Mouse (Mus musculus): ENCODE results near the gene Olfr1274-ps. TPM values are rescaled to one million over a fixed set of nuclear protein-coding genes. Genes with fewer than 3 reads are reported as not detected.
"Not testable (repeated sequence)": the region's sequence is repeated elsewhere in the genome, so short reads cannot be mapped to it uniquely, and the experiment has no call there.

Olfr1274-ps gene
- polyA plus RNA-seq (2012; rRNA removed): not detected in 2 replicates

DNA sequence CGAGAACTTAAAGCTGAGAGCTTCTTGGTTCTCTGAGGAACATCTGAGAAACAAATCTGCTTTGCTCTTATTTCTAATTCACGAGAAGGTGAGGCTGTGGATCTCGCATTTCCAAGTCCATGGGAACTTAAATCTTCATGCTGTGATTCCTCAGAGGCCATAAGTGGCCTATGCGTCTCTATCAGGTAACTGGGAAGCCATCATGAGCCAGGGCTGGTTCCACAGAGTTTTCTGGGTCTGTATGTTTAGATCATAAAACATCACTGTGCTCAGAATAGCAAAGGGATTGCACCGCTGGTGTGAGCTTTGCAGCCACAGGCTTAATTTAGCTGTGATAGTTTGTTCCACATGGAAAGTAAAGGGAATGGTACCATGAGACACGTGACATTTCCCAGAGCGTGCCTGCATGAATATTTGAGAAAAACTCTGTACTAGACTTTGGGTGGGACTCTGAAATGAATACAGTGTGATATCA, at the start of gene Olfr1274-ps:
Gene Olfr1274-ps, plus strand, starts transcription at position 51 of the 475 bp plus-strand sequence.
- H3K4me3 ChIP-seq (replicated peaks; ENCODE audit: extremely low read depth, low read depth, low read length); DNase-seq; H3K4me1 ChIP-seq (ENCODE audit: control insufficient read depth, insufficient read depth, low read length): not testable (repeated sequence)
- 73% methylated on average over 5 of the region's 7 CpGs for WGBS

DNA sequence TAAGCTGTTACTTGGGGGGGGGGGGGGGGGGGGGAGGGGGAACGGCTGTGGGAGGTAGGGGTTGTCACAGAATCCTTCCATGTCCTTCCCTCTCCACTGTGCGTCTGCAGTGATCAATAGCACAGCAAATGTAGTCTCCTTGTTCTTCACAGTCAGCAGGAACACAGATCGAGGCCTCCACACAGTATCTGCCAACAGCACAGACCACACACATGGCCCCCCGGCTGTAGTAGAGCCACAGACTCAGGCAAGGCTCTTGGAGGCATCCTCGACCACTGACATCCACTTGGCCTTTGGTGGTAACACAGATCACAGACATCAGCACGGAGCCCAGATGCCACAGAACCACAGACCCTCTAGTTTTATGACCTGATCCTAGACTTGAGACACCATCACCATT, 47.4 kb upstream of the Olfr1274-ps start:
- not testable (repeated sequence) for DNase-seq; H3K4me3 ChIP-seq (replicated peaks; ENCODE audit: extremely low read depth, low read depth, low read length); H3K4me1 ChIP-seq (ENCODE audit: control insufficient read depth, insufficient read depth, low read length)
- no CpG with 5 or more reads among the region's 6 CpGs for WGBS

DNA sequence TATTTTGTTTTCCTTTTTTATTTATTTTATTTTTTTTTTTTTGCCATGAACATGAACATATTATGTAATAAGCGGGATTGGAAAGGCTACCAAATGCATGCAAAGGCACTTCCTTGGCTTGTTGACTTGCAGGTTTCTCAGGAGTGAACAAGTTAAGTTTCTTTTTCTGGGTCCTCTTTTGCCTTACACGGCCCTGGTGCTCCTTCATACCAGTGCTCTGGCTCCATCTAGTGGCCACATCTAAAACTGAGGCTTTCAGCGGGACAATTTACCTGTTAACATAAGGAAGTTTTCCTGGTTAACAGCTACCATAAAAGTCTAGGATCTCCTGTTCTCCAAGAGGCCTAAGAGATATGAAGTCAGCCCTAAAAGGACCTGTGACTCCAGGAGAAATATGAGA, 46.9 kb upstream of the Olfr1274-ps start:
- DNase-seq; H3K4me3 ChIP-seq (replicated peaks; ENCODE audit: extremely low read depth, low read depth, low read length); H3K4me1 ChIP-seq (ENCODE audit: control insufficient read depth, insufficient read depth, low read length): not testable (repeated sequence)
- no CpG with 5 or more reads among the region's 3 CpGs for WGBS

DNA sequence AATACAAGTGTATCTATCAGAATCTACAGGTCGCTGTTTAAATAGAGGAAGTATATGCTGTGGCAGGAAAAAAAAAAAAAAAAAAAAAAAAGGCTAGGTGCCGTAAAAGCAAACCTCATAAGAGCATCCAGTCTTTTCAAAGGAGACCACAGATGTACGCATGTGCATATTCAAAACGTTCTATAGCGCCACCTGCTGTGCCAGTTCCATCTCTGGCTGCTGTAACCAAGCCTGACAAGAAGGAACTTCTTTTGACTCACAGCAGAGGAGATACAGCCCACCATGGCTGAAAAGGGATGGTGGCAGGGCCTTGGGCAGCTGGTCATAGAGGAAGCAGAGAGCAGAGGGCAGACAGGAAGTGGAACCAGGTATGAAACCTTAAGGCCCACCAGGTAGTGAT, 39.3 kb upstream of the Olfr1274-ps start:
- H3K4me3 ChIP-seq (replicated peaks; ENCODE audit: extremely low read depth, low read depth, low read length); H3K4me1 ChIP-seq (ENCODE audit: control insufficient read depth, insufficient read depth, low read length); DNase-seq: not testable (repeated sequence)
- WGBS: no CpG with 5 or more reads among the region's 5 CpGs

DNA sequence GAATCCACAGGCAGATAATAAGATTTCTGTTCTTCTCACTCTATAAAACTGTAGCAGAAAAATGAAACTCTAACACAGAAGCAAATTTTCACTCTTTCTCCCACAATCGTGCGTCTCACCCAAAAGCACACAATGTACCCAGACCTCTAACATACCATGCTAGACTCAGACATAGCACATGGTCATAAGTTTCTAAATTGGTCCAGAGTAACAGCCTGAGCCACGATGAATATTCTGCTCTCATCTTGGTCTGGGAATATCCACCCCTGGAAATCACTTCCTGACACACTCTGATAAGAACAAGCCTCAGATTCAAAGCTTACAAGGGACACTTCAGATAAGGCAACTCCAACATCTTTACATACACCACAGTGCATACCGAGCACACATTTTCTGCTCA, 38.3 kb upstream of the Olfr1274-ps start:
- no CpG with 5 or more reads among the region's 4 CpGs for WGBS
- not testable (repeated sequence) for H3K4me3 ChIP-seq (replicated peaks; ENCODE audit: extremely low read depth, low read depth, low read length); DNase-seq; H3K4me1 ChIP-seq (ENCODE audit: control insufficient read depth, insufficient read depth, low read length)

DNA sequence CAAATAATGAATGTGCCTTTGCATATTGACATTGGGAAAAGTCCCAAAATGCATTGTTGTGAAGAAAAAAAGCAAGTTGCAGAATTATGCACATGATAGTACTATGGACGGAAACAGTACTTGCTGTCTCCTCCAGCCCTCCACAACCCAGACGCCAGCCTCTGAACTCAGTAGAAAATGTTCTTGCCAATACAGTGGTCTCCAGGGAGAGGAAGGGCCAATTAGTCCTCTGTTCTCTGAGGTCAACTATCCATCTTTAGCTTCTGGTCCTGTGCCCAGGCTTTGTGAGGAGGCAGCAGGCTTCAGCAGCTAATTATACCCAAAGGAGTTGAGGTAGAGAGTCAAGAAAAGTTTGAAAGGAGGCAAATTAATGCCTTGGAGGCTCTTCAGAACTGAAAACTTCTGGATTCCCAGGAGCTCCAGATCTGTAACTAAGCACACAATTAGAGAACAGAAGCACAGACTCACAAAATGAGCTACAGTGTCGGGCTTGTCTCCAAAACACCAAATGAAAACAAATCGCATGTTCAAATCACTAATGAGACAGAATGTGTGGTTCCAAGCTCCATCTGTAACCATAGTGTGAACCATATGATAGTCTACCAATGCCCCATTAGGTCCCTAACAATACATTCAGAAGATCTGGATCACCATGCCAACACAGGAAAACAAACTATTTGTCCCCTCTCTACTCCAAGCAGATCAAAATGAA, 15.8 kb downstream of the Olfr1274-ps start:
- not testable (repeated sequence) for DNase-seq; H3K4me1 ChIP-seq (ENCODE audit: control insufficient read depth, insufficient read depth, low read length); H3K4me3 ChIP-seq (replicated peaks; ENCODE audit: extremely low read depth, low read depth, low read length)
- 73% methylated on average over 4 of the region's 4 CpGs for WGBS

DNA sequence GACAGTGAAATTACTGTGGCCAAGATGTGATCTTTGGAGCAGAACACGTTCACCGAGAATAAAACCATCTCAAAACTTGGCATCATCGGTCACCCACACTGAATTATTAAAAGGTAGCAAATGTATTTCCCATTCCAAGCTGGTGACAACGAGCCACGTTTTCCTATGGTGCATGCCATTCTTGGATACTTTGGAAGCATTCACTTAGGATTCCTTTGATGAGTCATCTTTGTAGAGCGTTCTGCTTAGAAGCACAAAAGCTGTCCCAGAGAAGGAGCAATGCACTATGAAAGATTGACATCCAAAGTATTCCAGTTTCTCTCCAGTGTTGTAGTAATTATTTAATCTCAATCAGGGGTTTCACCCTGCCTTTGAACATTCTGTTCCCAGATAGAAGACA, 23.8 kb downstream of the Olfr1274-ps start:
- not testable (repeated sequence) for H3K4me1 ChIP-seq (ENCODE audit: control insufficient read depth, insufficient read depth, low read length); H3K4me3 ChIP-seq (replicated peaks; ENCODE audit: extremely low read depth, low read depth, low read length); DNase-seq
- WGBS: 77% methylated on average over 6 of the region's 6 CpGs

DNA sequence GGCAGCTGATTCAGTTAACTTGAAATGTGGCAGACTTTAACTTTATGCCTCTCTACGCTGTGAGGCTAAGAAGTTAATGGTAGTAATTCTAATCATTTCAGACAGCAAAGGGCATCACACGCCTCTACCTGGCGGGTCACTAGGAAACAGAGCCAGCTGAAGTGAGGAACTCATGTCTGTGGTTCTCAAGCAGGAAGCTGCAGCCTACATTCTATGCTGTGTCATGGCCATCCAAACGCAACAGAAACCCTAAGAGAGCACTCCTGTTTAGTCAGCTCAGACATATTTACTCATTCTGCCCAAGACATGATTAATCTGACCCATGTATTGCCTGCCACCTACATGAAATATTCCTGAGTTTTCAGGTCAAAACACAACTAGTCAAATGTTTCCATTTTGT, 26.5 kb downstream of the Olfr1274-ps start:
- no CpG with 5 or more reads among the region's 4 CpGs for WGBS
- H3K4me3 ChIP-seq (replicated peaks; ENCODE audit: extremely low read depth, low read depth, low read length); H3K4me1 ChIP-seq (ENCODE audit: control insufficient read depth, insufficient read depth, low read length); DNase-seq: not testable (repeated sequence)

DNA sequence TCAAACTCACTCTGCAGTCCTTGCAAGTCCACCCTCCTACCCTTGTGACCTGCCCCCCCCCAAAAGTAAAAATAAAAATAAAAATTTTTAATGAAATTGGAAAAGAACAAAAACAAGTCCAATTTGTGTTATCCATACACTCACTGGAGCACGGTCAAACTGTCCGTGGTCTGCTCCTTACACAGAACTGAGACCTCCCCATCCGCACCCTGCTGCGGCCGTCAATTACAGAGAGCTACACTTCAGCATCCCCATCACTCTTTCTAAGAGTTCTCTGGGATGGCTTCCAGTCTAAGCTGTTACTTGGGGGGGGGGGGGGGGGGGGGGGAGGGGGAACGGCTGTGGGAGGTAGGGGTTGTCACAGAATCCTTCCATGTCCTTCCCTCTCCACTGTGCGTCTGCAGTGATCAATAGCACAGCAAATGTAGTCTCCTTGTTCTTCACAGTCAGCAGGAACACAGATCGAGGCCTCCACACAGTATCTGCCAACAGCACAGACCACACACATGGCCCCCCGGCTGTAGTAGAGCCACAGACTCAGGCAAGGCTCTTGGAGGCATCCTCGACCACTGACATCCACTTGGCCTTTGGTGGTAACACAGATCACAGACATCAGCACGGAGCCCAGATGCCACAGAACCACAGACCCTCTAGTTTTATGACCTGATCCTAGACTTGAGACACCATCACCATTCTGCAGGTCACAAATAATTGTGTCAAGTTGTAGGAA, 30.7 kb downstream of the Olfr1274-ps start:
- DNase-seq; H3K4me1 ChIP-seq (ENCODE audit: control insufficient read depth, insufficient read depth, low read length); H3K4me3 ChIP-seq (replicated peaks; ENCODE audit: extremely low read depth, low read depth, low read length): not testable (repeated sequence)
- 67% methylated on average over 1 of the region's 11 CpGs for WGBS

DNA sequence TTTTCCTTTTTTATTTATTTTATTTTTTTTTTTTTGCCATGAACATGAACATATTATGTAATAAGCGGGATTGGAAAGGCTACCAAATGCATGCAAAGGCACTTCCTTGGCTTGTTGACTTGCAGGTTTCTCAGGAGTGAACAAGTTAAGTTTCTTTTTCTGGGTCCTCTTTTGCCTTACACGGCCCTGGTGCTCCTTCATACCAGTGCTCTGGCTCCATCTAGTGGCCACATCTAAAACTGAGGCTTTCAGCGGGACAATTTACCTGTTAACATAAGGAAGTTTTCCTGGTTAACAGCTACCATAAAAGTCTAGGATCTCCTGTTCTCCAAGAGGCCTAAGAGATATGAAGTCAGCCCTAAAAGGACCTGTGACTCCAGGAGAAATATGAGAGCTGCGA, 31.3 kb downstream of the Olfr1274-ps start:
- not testable (repeated sequence) for H3K4me1 ChIP-seq (ENCODE audit: control insufficient read depth, insufficient read depth, low read length); DNase-seq; H3K4me3 ChIP-seq (replicated peaks; ENCODE audit: extremely low read depth, low read depth, low read length)
- WGBS: no CpG with 5 or more reads among the region's 4 CpGs

DNA sequence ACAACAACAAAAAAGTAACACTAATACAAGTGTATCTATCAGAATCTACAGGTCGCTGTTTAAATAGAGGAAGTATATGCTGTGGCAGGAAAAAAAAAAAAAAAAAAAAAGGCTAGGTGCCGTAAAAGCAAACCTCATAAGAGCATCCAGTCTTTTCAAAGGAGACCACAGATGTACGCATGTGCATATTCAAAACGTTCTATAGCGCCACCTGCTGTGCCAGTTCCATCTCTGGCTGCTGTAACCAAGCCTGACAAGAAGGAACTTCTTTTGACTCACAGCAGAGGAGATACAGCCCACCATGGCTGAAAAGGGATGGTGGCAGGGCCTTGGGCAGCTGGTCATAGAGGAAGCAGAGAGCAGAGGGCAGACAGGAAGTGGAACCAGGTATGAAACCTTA, 39.0 kb downstream of the Olfr1274-ps start:
- not testable (repeated sequence) for DNase-seq; H3K4me3 ChIP-seq (replicated peaks; ENCODE audit: extremely low read depth, low read depth, low read length); H3K4me1 ChIP-seq (ENCODE audit: control insufficient read depth, insufficient read depth, low read length)
- WGBS: 96% methylated on average over 1 of the region's 5 CpGs

DNA sequence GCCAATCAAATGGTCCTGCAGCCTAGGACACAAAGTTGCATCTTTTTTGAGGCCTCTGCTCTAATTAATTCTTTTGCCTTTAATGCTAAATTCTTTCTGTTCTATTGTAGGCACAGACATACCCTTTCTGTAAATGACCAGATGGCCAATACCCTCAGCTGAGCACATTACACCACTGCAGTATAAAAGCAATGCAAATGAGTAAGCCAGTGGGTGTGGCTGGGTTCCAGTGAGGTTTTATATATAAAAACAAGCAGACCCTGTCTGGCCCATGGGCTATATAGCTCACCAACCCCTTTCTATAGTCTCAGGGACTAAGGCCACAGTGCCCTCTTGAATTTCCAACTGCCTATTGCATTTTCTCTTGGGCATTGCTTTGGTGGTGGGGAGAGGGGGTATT, 41.7 kb downstream of the Olfr1274-ps start:
- H3K4me1 ChIP-seq (ENCODE audit: control insufficient read depth, insufficient read depth, low read length); DNase-seq; H3K4me3 ChIP-seq (replicated peaks; ENCODE audit: extremely low read depth, low read depth, low read length): not testable (repeated sequence)

DNA sequence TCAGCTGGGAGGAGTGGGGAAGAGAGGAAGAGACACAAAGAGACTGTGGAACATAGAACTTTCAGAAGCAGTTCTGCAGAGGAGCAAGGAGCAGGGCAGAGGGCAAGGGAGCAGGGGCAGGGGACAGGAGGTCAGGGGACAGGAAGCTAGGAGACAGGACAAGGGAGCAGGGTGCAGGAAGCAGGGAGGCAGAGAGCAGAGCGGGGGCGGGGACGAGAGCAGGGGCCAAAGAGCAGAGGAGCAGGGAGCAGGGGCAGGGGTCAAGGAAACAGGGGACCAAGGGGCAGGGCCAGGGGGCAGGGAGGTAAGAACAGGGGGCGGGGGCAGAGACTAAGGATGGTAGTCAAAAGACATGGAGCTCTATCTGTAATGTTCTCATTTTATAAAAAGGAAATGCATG, 43.3 kb downstream of the Olfr1274-ps start:
- not testable (repeated sequence) for DNase-seq; H3K4me1 ChIP-seq (ENCODE audit: control insufficient read depth, insufficient read depth, low read length); H3K4me3 ChIP-seq (replicated peaks; ENCODE audit: extremely low read depth, low read depth, low read length)
- WGBS: 79% methylated on average over 4 of the region's 4 CpGs
